Mouse (Mus musculus) stomach, postnatal 0 days (tissue): ENCODE data around the gene Rhobtb1.

Experiments used
- CTCF ChIP-seq: IDR thresholded peaks from 2 replicates; pipeline ENCODE4 v1.5.1; 2016; ENCODE audit warnings: antibody characterized with exemption, low read depth, mild to moderate bottlenecking, moderate library complexity
- EP300 ChIP-seq: optimal IDR thresholded peaks from 2 replicates; pipeline ENCODE3; 2016; ENCODE audit warnings: antibody characterized with exemption

DNA sequence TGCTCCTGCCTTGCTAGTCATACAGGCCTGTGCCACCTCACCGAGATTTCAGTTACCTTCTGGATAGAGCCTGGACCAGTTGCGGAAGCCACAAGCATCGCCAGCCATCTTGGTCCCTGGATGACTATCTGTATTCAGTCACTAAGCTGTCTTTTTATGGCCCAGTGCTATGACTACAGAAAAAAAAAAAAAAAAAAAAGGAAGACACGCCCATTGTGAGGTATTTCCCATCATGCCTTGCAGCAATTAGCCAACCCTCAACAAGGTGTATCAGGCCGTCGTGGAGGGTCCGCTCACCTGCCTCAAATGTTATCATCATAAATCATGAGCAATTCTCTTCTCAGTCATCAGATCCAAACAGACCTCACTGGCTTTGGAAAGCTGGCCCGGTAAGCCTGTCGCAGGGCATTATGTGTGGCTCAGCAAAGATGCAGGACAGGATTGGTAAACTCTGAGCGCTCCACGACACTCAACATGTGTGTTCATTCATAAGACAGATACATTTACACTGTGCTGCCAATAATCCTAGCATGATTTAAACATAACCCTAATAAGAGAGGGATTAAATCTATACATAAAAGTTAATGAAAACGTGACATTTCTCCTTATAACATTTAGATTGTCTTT is 176.9 kb downstream of the Rhobtb1 start:
- TF ChIP-seq CTCF (no peak), EP300 (no peak)
